Mouse (Mus musculus) cerebellum, postnatal 25 days (tissue): ENCODE results near the gene Tnni3.
"Not testable (repeated sequence)": the region's sequence is repeated elsewhere in the genome, so short reads cannot be mapped to it uniquely, and the experiment has no call there.

Experiments
- DNase-seq, 2 experiments: peaks; one replicate each; pipeline ENCODE4 v3.0.0; 2021; ENCODE audit warnings: mixed read lengths in 2 of 2

Gene Tnni3

DNA sequence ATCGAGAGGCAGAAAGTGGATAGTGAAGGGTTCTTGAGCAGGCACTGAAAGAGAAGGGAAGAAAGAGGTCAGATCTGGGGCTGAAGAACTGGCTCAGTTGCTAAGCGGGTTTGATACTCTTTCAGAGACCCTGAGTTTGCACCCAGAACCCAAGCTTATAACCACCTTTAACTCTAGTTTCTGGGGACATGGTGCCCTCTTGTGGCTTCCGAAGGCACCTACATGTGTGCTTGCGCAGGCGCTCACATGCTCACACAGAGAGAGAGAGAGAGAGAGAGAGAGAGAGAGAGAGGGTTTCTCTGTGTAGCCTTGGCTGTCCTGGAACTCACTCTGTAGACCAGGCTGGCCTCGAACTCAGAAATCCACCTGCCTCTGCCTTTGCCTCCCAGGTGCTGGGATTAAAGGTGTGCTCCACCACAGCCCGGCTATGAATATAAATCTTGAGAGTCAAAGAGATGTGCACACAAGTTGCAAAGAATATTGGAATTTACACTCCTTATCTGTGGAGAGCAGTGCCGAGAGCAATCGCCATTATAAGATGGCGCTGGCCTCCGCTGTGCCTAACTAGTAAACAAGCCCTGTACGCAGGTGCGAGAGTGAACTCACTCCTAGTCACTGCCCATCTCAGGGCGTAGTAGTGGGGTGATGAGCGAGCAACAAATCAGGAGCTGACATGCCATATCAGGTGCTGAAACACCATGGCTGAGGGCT, at the start of gene Tnni3:
Gene Tnni3, minus strand, starts transcription at position 18 of the 711 bp plus-strand sequence.
- DNase-seq: peak; percentile 50 to 71

DNA sequence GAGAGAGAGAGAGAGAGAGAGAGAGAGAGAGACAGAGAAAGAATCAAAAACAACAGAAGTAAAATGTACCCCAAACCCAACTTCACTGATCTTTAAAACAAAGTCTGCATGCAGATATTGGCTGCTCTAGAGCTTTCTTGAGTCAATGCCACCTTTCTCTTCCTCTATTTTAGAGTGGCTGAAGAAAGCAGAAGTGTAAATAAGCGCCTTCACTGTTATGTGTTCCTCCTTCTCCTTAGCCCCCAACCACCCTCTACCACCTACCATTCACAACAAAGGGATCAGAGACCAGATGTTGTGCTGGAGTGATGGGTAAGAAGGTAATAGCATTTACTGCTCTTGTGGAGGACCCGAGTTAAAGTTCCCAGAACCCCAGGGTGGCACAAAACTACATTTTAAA, 48.3 kb upstream of the Tnni3 start:
- not testable (repeated sequence) for DNase-seq

DNA sequence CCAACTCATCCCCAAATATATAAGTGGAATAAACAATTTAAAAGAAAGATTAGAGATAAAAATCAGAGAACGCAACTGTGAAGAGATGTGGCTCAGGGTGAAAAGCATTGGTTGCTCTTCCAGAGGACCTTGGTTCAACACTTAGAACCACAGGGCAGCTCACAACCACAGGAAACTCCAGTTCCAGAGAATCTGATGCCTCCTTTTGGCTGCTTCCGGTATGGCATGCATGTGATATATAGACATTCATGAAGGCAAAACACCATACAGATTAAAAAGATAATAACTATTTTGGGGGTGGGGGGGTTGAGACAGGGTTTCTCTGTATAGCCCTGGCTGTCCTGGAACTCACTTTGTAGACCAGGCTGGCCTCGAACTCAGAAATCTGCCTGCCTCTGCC, 38.6 kb upstream of the Tnni3 start:
- DNase-seq: no peak

DNA sequence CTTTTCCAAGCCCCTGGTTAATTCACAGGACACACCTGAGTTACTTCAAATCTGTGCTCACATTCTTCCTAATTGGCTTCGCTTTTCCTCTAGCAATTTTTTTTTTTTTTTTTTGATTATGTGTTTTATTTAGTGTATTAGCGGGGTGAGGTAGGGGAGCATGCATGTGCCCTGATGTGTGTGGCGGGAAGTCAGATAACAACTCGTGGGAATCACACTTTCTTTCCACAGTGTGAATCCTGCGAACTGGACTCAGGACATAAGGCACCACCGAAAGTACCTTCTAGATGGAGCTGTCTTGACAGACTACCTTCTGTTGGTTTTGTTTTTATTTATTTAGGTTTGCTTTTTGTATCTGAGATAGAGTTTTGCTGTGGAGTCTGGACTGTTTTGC, 33.1 kb upstream of the Tnni3 start:
- DNase-seq: no peak

DNA sequence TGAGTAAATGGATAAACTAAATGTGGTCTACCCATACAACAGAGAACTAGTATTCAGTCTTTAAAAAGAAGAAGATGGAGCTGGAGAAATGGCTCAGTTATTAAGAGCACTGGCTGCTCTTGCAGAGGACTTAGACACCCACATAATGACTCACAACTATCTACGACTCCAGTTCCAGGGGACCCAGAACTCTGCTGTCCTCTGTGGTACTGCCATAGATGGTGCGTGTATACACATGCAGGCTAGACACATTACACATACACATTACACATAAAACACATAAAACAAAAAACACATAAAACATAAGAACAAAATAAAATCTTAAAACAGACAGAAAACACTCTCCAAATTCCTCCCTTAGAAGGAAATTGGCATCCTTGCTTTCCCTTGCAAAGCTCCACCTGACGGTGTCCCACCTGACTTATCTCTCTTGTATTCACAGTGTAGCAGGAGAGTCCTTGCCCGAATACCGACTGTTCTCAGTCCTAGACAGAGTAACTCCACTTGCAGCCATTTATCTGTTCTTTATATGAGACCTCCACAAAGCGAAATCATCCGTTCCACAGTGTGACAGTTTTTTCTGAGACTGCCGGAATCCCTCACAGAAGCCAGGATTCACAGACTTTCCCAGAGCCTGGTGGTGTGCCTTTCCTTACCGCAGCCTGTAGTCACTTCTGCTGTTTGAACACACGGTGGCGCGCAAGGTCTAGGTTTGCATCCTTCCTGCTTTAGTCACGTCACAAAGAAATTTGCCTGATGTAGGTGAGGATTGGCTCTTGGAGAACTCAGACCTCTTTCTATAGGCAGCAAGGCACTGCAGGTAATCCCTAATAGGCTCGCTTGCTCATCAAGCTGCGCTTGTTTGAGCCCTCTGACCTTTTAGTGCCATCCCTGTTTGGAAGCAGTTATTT, 32.5 kb upstream of the Tnni3 start:
- DNase-seq: peak; percentile 85 to 91

DNA sequence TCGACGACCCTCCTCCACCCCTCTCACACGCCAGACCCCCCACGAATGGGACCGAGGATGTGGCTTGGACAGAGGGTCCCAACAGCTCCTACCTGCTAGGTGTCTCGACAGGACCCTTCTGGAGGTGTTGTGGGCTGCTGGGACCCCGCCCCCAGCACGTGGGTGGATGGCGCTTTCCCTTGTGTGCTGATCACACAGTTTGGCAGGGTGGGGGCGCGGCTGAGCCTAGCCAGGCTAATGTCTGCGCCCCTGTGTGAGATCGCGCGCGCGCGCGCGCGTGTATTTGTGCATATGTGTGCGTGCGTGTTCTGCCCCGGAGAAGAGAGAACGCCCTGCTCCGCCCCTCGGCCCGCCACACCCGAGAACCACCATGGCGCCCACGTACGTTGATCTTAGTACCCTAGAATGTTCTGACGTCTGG, 23.2 kb upstream of the Tnni3 start, which contains the start of gene Syt5:
Gene Syt5, minus strand, starts transcription at position 321 of the 421 bp plus-strand sequence.
- peak; percentile 40 to 69 for DNase-seq

DNA sequence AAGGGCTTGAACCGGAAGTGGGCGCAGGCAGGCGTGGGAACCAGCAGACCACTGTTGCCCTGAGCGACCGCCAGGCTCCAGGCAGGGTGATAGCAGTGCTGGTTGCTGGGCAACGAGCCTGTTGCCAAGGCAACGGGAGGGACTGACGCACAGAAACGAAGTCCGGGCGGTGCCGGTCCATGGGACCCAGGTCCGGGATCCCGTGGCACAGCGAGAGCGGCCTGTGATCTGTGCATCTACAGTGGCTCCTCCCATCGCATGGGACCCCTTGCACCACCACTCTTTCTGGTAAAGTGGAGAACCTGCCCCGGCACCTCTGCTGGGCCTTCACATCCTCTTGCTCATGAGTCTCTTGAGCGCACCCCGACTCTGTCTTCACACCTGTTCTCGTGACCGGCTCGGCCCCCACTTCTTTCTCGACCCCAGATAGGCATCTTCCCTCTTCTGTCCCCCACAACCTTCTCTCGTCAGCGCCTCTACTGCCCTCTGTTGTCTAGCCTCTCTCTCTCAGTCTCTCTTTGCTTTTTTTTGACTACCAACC, 22.6 kb upstream of the Tnni3 start:
- peak; percentile 85 to 93 for DNase-seq

DNA sequence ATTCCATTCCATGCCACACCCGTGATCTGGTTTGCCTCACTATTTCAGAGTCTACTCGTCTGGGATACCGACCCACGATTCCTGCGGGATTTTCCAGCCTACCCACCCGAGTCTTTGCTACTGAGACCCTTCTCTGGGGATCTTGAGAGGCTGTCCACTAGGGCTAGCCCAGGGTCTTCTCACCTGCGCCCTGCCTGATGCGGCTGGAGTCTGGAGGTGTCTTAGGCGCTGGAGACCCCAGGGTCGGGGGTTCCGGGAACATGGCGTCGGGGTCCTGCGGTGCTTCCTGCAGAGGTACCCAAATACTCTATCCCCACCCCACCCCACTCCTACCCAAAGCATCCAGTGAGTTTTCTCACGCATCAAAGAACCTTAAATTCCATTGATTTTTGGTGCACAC, 22.0 kb upstream of the Tnni3 start:
- DNase-seq: no peak

DNA sequence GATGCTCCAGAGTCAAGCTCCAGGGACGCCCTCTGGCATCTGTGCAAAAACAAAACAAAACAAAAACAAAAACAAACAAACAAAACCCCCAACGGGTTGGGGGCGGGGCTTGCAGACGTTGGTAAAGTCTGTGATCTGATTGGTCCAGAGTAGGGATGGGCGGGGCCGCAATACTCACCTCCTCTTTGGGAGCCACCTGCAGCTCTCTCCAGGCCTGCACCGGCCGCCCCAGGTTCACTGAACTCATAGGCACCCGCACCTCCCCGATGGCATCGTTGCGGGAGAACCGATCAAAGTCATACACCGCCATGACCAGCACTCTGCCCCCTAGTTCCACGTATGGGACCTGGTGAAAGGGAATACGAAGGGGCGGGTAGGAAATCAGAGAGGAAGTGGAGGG, 18.0 kb upstream of the Tnni3 start:
- DNase-seq: no peak

DNA sequence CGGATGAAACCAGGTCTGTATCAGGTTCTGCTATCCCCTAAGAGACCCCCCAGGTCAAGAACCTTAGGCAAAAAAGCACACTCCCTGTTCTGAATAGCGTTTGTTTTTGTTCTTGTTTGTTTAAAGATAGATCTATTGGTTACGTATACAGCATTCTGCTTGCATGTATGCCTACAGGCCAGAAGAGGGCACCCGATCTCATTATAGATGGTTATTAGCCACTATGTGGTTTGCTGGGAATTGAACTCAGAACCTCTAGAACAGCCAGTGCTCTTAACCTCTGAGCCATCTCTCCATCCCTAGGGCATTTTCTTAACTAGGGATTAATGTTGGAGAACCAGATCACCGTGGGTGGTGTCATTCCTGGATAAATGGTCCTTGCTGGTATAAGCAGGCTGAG, 17.3 kb upstream of the Tnni3 start:
- no peak for DNase-seq

DNA sequence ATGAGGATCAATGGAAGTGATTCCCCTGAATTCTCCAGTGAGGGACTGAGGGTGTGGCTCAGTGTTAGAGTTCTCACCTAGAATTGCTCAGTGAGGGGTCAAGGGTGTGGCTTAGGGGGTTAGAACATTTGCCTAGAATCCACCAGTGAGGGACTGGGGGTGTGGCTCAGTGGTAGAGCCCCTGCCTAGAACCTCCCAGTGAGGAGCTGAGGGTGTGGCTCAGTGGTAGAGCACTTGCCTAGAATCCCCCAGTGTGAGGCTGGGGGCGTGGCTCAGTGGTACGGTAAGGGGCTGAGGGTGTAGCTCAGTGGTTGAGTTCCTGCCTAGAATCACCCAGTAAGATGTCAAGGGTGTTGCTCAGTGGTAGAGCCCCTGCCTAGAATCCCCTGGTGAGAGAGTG, 15.0 kb upstream of the Tnni3 start:
- DNase-seq: no peak

DNA sequence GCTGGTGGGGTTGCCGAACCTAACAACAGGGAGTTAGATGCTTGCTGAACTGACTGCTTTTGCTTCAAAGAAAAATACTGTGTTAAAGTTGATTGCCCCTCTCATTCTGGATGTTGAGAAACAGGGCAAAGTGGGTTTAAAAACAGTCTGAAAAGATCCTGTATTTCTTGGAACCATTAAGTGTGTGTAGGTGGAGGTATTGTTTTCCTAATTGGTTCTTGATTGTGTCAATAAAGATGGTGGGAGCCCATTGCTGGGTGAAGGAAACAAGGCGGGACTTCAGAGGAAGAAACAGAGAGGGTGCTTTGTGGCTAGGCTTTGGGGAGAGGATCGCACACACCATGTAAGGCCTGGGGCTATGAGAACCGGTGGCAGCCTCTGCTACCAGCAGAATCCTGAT, 13.2 kb upstream of the Tnni3 start:
- no peak for DNase-seq

DNA sequence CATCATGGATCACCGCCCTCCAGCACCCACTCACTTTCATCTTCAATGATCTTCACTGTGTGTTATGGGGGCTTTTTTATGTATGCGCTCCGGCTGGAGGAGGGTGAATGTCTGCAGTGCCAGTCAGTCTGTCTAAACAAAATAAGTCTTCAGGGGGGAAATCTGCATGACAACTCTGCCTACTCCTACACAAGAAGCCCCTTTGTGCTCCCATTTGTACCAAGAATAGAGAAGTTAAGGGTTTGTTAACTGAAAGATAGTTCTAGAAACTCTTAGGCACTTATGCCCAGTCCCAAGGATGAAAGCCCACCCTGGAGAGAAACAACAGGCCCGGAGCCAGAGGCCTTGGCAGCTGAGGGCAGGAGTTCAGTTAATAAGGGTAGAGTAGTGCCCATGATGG, 12.3 kb upstream of the Tnni3 start:
- DNase-seq: no peak

DNA sequence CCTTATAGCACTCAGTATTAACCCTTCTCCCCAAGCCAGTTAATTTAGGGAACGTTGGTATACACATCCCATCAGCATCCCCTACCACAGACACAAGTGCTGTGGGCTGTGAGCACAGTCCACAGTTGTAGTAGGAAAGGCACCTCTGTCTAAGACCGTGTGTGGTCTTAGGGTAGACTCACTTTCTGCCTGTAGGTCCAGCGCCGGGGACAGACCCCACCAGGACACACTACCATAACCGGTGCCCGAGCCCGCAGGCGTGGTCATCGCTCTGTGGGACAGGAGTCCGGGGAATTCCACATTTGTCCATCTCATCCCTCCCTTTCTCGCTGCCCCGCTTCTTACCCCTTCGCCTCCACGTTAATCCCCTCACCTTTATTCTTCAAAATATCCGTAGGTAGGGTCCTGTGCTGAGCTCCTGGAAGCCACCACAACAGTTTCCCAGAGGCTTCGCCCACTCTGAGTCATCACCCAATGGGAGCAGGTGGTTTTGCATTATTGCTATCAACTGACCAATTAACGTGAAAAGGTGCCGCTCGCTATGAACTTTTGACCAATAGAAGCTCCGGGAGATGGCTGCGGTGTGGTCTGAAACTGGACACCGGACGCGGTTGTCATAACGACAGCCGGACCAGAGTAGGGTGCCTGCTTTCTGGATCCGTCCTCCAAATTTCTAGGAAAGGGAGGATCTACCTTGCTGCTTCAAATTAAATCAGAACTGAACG, 8.1 kb upstream of the Tnni3 start, which contains the start of gene Dnaaf3:
Gene Dnaaf3, minus strand, starts transcription at position 449 of the 725 bp plus-strand sequence.
- DNase-seq: peak in 1 of 2 experiments; percentile 29

DNA sequence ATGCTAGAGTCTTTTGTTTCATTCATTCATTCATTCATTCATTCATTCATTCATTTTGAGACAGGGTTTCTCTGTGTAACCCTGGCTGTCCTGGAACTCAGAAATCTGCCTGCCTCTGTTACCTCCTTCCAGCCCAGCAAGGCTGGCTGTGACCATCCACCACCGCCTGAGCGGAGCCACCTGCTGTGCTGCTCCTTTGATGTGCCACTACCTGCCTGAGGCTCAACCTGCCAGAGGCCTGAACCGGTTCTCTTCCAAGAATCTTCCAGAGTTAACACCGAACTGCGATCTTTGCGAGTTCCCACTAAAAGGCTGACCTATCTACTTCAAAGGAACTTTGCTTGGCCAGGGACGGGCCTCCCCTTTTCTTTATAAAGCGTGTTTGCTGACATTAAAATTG, 6.1 kb upstream of the Tnni3 start:
- not testable (repeated sequence) for DNase-seq

DNA sequence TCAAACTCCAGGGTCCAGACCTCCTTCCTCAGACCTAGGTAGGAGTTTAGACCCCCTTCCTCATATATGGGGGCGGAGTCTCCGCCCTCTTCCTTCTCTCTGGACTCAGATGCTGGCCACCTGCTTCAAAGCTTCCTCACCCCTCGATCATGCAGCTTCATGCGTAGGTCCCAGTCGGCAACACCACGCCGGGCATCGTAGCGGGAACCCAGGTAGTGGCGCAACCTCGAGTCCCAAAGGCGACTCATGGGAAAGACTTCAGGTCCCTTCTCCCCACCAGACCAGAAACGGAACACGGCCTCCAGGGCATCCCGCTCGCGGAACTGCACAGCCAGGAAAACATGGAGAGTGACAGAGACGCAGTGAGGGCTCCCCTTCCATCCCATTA, 3.3 kb upstream of the Tnni3 start:
- DNase-seq: no peak

DNA sequence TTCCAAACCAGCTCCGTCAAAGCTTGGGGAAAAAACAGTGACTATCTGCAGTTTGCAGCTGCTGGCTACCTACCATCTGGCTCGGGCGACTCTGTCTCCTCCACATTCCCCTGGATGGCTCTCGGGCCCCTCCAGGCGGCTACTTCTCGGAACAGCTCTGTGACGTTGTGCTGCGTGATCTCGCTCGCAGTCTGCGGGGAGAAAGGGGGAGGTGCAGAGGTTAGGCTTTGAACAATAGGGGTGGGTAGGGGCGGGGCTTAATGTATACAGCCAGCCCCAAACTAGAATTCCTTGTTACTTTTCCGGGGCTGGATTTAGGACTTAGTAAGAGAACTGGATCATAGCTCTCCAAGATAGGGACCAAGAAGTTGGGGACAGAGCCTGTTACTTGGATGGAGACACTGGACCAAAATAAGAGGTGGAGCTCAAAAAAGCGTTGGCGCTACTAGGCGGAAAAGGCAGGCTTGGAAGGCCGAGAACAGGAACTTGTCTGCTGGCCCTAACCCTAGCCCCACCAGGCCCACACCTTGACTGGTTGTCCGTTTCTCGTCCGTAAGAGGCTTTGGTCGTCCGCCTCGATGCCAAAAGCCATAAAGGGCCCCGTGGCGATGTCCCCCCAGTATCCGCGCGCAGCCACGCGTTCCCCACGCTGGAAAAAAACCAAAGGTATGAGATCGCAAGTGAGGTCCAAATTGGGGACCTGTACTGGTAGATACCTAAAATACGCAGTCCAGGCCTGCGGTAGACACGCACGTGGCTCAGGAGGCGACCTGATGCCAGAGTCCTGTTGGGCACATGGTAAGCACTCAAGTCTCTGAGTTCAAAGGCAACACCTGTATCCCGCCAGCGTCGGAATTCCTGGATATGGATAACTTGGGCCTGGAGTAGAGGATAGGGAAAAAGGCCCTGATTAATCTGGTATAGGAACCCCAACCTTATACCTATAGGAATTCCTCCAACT, 2.6 kb upstream of the Tnni3 start:
- DNase-seq: peak; percentile 65 to 81

DNA sequence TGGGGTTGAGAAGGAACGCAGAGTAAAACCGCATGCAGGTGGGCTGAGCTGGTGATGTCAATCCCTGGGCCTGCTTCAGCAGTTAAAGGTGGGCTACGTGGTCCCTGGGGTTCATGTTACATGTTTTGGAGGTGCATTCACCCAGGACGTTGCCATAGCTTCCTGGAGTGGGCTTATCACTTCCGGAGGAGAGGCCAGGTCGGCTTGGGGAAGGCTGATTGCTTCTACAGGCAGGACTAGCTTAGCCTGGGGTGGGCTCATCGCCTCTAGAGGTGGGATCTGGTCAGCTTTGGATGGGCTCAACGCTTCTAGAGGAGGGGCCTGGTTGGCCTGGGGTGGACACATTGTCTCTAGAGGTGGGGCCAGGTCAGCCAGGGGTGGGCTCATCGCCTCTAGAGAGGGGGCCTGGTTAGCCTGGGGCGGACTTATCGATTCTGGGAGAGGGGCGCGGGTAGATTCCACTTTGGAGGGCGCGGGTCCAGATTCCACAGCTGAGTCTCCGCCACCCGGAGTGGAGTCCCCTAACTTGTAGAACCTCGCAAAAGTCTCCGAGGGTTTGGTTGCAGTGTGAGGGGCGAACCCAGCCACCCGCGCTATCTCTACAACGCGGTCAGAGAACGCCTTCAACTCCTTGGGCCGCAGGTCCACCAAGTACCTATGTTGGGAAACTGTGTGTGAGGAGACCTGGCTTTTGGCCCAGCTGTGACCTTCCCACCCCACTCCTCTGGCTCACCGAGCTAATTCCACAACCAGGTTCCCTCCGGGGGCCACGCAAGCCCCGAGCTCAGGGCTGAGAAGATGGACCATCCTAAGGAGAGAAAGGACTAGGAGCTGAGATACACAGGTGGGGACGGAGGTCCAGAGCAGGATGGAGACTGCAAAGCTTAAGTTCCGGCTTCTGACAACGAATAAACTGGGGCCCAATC, 561 bp downstream of the Tnni3 start:
- no peak for DNase-seq

DNA sequence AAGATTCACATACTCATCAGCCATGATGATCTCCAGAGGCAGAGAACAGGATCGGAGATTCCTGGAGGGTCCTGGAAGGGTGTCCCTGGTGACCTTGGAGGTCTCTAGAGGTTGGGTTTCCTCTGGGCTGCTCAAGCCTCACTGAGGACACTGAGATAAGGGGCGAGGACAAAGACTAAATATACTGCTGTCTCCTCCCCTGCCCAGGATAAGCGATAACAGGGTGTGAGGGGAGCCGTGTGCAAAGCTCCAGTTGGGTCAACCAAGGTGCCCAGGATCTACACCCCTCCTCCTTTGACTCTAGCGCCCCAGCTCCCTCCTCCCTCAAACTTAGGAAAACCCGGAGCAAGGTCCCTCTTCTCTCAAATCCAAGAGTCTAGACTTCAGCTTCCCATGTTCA, 1.7 kb downstream of the Tnni3 start:
- DNase-seq: no peak

DNA sequence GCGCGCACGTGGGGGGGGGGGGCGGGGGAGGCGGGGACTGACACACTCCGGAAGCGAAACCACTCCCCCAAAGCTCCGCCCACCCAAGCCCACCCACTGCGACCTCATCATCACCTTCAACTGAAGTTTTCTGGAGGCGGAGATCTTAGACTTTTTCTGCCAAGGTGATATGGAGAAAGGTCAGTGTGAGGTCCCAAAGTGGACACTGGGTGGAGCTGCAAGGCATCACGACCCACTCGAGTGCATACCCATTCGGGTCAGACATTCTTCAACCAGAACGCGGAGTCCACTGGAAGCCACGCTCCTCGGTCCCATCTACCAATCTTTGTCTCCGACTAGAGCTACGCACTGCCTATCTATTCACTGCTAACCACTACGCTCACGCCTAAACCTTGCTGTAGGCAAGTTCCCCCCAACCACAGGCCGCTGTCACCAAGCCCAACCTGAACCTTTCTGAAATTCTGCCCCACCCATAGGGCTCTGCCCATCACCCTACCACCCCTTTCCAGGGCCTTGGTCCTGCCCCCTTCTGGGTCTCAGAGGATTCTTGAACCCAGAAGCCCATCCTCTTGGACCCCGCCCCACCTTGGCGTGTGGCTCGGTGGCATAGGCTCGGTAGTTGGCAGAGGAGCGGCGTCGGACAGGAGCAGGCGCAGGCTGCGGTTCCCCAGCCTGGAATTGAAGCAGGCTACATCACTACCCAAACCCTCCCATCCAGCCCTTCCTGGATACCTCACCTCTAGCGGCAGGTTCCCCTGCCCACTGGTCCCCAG, 2.6 kb downstream of the Tnni3 start:
- DNase-seq: peak in 1 of 2 experiments; percentile 21
